Mouse (Mus musculus): ENCODE data around the gene Mocs1. TPM values are rescaled to one million over a fixed set of nuclear protein-coding genes. Genes with fewer than 3 reads are reported as not detected.
"Not testable (repeated sequence)": the region's sequence is repeated elsewhere in the genome, so short reads cannot be mapped to it uniquely, and the experiment has no call there.

Mocs1 gene
- total RNA-seq, 2 experiments from 2014 or later: 30.5 to 40.9 TPM

DNA sequence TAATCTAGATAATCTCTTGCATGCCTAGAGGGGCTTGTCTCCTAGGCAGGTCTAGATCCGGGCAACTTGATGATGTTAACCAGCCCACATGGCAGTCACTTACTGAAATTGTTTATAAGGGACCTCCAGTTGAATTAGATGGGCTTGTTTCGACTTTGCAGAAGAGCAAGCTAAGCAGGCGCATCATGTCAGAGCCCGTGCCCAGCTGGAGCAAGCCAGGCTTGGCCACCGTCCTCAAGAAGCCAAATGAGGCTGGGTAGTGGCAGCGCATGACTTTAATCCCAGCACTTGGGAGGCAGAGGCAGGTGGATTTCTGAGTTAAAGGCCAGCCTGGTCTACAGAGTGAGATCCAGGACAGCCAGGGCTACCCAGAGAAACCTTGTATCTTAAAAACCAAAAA lies 3.0 kb downstream of the Mocs1 start:
- no peak for DNase-seq (ENCODE audit: low spot score in 2 of 2)

GRCm38 (mm10) chr17:49432071-49432711 lies 4.0 kb downstream of the Mocs1 start:
- DNase-seq (ENCODE audit: low spot score in 2 of 2): peak in 1 of 2 experiments; percentile 22

DNA sequence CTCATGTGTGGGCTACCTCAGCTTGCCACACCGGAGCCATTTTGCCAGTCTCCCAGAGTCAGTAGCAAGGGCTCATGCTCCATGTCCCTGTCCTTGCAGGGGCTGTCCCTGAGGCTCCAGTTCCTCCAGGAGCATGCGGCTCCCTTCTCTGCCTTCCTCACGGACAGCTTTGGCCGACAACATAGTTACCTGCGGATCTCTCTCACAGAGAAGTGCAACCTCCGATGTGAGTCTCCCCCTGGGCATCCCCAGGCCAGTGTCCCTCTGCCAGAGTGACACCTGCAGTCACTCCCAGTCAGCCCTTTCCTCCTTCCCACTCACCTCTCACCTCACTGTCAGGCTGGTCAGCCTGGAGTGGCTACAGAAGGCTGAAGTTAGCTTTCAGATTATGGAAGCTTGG lies 4.9 kb downstream of the Mocs1 start:
- DNase-seq (ENCODE audit: low spot score in 2 of 2): peak in 1 of 2 experiments; percentile 1

- peak; percentile 1 to 3 for DNase-seq (ENCODE audit: low spot score in 2 of 2)
These were observed 6.1 kb downstream of the Mocs1 start for GRCm38 (mm10) chr17:49434236-49434635.

- DNase-seq (ENCODE audit: low spot score in 2 of 2): peak in 1 of 2 experiments; percentile 14
These were observed 6.9 kb downstream of the Mocs1 start for GRCm38 (mm10) chr17:49435081-49435480.

GRCm38 (mm10) chr17:49436631-49437030 lies 8.5 kb downstream of the Mocs1 start:
- peak in 1 of 2 experiments; percentile 14 for DNase-seq (ENCODE audit: low spot score in 2 of 2)

- peak in 1 of 2 experiments; percentile 5 for DNase-seq (ENCODE audit: low spot score in 2 of 2)
These were observed 9.1 kb downstream of the Mocs1 start for GRCm38 (mm10) chr17:49437306-49437705.

GRCm38 (mm10) chr17:49438822-49439574 lies 10.8 kb downstream of the Mocs1 start:
- peak in 1 of 2 experiments; percentile 12 for DNase-seq (ENCODE audit: low spot score in 2 of 2)

DNA sequence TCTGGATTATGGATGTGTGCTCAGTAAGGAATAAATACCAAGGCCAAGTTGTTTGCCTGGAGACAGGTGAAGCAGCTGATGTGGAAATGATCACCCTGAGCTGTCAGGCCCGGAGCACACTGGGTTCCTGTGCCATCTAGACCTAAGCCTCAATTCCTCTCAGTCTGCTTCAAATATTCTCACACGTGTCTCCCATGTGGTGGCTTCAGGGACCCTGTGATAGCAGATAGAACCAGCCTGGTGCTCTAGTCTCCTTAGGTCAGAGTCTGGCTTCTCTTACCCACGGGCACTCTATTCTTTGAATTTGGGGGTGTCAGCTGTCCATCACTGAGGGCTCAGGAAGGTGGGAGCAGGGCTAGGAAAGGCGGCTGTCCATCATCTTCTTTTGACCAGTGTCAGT lies 11.5 kb downstream of the Mocs1 start:
- no peak for DNase-seq (ENCODE audit: low spot score in 2 of 2)

DNA sequence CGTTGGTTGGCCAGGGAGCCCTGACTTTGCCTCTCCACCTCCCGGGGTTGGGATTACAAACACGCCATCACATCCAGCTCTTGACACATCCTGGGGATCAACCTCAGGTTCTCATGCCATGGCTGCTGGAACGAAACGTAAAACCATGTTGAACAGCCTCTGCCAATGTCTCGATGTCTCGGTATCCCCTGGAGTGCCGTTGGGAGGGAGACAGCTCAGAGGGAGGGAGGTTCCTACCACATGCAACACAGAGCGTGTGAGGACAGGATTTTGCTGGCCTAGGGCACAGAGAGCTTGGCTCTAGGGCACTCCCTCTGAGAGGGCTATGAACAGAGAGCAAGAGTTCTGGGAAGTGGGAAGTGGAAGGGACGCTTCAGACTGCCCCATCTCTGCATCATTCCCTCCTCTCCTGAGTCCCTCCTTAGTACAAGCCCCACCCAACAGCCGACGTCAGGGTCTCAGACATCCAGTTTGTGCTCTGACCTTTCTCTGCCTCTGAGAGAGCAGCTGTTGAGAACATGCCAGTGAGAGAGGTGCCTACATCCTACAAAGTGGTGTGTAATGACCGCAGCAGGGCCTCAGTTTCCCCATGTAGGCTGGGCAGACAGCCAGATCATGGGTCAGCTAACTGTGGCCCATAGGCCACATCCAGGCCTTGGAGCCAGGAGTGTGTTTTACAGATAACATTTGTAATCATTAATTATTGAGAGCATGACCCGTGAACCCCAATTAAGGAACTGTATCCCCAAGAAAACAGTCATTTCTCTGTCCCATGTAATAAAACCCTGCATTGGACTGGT lies 12.4 kb downstream of the Mocs1 start:
- DNase-seq (ENCODE audit: low spot score in 2 of 2): no peak

GRCm38 (mm10) chr17:49442841-49443240 lies 14.7 kb downstream of the Mocs1 start:
- DNase-seq (ENCODE audit: low spot score in 2 of 2): not testable (repeated sequence)

DNA sequence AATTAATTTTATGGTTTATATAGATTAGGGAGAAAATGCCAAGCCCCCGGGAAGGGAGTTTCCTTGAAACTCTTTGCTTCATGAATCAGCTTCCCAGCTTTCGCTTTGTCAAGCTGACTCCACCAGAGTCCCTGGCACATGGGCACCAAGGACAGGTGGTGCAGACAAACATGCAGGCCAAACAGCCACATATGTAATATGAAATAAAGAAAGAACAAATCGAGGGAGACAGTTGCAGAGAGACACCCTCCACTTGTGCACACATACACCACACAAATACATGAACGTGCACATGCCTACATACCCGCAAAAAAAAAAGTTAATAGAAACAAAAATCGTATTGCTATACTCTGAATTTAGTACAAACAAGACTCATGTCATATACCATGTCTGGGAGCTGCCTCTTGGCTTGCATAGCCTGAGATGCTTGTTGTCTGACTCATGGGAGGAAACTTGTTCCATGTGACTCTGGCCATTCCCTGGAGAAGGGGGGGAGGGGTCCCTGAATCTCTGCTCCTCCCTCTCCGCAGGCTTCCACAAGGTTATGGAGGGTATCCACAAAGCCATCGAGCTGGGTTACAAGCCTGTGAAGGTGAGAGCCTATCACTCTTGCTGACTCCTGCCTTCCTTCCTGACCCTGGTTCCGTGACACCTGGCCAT lies 20.5 kb downstream of the Mocs1 start:
- DNase-seq (ENCODE audit: low spot score in 2 of 2): no peak

- DNase-seq (ENCODE audit: low spot score in 2 of 2): no peak
These were observed 21.1 kb downstream of the Mocs1 start for GRCm38 (mm10) chr17:49449230-49449608.

DNA sequence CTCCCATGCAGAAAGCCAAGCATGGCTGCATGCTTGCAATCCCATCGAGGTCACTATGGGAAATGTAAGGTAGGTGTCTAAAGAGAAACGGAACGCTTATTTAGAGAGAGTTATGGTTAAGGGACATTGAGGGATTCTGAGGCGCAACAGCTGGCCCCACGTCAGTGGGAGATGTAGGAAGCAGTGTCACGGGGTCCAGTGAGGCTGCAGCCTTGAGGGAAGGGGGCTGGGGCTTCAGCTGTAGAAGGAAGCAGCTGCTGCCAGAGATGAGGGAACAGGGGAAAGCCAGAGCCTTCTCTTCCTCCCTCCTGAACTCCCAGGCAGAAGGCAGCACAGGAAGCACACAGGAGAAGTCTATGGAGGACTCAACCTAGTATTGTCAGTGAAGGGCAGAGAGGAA lies 22.8 kb downstream of the Mocs1 start:
- no peak for DNase-seq (ENCODE audit: low spot score in 2 of 2)

GRCm38 (mm10) chr17:49456334-49456733 lies 28.2 kb downstream of the Mocs1 start:
- no peak for DNase-seq (ENCODE audit: low spot score in 2 of 2)

DNA sequence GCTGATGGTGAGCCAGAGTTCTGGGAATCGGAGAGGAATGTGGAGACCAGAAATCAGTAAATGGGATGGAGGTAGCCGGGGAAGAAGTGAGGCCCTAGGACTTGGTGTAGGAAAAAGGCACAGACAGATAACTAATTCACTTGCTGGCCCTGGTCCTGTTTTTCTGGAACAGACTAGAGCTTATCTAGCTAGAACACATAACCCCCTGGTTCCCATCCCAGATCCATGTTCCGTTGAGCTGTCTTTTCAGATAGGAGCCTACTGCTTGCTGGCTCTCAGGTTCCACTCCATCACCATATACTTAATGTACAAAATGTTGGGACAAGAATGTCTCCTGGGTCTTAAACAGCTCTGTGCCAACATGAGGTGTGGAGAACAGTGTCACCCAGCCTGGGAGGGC lies 29.7 kb downstream of the Mocs1 start:
- DNase-seq (ENCODE audit: low spot score in 2 of 2): no peak

DNA sequence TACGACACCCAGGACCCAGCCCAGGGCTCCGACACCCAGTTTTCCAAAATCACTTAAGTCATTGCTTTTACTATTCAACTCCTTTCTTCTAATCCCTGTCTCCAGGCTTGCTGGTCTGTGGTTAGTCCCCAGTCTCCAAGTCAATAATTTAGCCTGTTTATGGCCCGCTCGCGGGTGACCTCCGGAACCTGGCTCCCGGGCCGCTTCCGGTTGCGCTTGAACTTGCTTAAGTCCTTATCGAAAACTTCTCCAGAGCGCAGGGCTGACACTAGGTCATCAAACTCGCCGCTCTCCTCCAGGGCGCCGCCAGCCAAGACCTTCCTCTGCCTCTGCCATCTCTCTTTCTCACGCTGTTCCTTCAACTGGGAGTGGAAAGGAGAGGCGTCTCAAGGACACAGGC lies 30.2 kb downstream of the Mocs1 start:
- no peak for DNase-seq (ENCODE audit: low spot score in 2 of 2)

- no peak for DNase-seq (ENCODE audit: low spot score in 2 of 2)
These were observed 36.7 kb downstream of the Mocs1 start for GRCm38 (mm10) chr17:49464884-49465283.

DNA sequence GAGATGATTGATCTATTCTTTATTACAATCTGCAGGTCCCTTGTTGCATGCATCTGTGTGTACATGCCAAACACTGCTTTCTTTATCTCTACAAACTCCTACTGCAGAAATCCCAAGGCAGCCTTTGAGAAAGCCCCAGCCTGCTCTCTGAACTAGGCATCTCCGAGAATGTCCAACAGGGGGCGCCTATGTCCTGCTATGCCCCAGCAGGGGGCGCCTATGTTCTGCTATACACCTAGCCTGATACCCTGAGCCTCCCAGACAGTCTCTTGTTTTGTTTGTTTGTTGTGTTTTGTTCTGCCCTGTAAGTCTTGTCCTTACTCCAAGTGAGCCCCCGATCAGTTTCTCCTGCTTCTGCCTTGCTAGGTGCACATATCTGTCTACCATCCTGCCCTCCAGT lies 40.1 kb downstream of the Mocs1 start:
- DNase-seq (ENCODE audit: low spot score in 2 of 2): peak; percentile 77 to 78

GRCm38 (mm10) chr17:49472626-49473025 lies 44.5 kb downstream of the Mocs1 start:
- no peak for DNase-seq (ENCODE audit: low spot score in 2 of 2)

DNA sequence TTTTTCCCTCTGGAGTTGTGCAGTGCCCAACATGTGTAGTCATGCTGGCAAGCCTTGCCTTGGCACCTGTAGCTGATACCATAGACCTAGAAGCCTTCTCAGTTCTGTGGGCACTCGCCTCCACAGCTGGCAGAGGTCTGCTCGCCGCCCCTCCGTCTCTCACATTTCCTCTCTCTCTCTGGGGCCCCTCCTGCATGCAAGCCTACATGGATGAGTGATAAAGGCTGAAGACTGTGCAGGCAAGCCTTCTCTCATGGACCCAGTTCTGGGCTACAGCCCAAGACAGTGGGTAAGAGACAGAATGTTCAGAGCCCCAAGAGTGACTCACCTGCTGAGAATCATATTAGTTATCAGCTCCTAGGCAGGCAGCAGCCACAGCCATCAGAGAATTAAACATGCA lies 45.9 kb downstream of the Mocs1 start:
- DNase-seq (ENCODE audit: low spot score in 2 of 2): no peak
